Mouse (Mus musculus): ENCODE measurements around the gene Ptpn7.

GRCm38 (mm10) chr1:135126443-135127027 lies 6.0 kb upstream of the Ptpn7 start:
- TF ChIP-seq CTCF (IDR thresholded peaks at IDR 0.05) (no peak), EP300 (IDR thresholded peaks at IDR 0.05) (no peak)

Measured in lung, postnatal 0 days (tissue).